Mouse (Mus musculus): ENCODE results near the gene Rab37. TPM values are rescaled to one million over a fixed set of nuclear protein-coding genes. Genes with fewer than 3 reads are reported as not detected.

Gene Rab37
- polyA plus RNA-seq, 1 experiment = 0.02 TPM

GRCm38 (mm10) chr11:115071015-115071551 lies 20.1 kb upstream of the Rab37 start:
- TF ChIP-seq CEBPB (IDR thresholded peaks at IDR 0.05; ENCODE audit: insufficient read depth, poor library complexity, severe bottlenecking) = no peak
- no peak for TF ChIP-seq TCF3 (IDR thresholded peaks at IDR 0.05; ENCODE audit: insufficient read length, low read depth)
- TF ChIP-seq SRF (IDR thresholded peaks at IDR 0.05; ENCODE audit: control insufficient read depth, insufficient read length, low read depth) = no peak
- TF ChIP-seq E2F4 (IDR thresholded peaks at IDR 0.05; ENCODE audit: insufficient read depth) = no peak

DNA sequence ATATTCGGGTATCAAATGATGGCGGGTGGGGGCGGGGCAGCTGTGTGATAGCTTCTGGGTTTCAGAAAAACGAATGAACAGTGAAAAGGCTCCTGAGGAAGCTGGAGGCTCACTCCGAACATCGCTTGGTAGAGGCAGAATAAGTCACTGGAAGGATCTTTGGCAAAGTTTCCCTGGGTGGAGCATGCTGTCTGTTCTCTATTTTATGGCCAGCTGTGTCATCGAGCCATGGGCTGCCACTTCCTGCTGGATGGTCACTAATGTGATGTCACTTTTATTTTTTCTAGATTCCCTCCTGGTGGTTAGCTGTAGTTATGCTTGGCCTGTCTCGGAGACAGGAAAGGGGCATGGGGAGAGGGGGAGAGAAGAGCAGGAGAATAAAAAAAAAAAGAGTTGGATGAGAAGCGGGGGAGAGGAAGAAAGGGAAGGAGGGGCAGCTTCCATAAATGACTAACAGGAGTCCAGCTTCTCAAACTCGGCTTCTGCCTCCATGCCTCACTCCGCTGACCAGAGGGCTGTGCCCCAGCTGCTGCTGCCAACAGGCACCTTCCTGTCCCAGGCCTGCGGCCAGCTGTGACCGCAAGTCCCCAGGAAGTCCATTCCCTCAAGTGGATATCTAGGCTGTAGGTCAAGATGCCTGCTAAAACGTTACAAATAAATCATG lies 19.5 kb upstream of the Rab37 start:
- H3ac ChIP-seq (ENCODE audit: control insufficient read depth, insufficient read length) = no peak overlapping the region
- no peaks in the 10 kb centered on the region for H3K79me2 ChIP-seq (ENCODE audit: control insufficient read depth, insufficient read depth)
- H3K36me3 ChIP-seq (ENCODE audit: control insufficient read depth, insufficient read depth) = no peaks in the 10 kb centered on the region
- no peaks in the 10 kb centered on the region for H3K27me3 ChIP-seq (ENCODE audit: control insufficient read depth, insufficient read depth, insufficient read length)
- no peak for TF ChIP-seq SRF (IDR thresholded peaks at IDR 0.05; ENCODE audit: control insufficient read depth, insufficient read length, low read depth)
- peak; percentile 23 to 89 (median 82) for TF ChIP-seq MYOD1 (IDR thresholded peaks at IDR 0.05; ENCODE audit: control insufficient read depth in 1 of 3, insufficient read length in 2 of 3, low read depth in 2 of 3)
- TF ChIP-seq MYOG (IDR thresholded peaks at IDR 0.05; ENCODE audit: control insufficient read depth in 1 of 3, insufficient read depth in 1 of 3, insufficient read length in 2 of 3, low read depth in 2 of 3) = peak; percentile 55 to 90 (median 84)
- no peak for TF ChIP-seq REST (IDR thresholded peaks at IDR 0.05; ENCODE audit: insufficient read depth, insufficient read length)
- TF ChIP-seq TCF3 (IDR thresholded peaks at IDR 0.05; ENCODE audit: insufficient read length, low read depth) = peak; percentile 77
- peak; percentile 73 for TF ChIP-seq TCF12 (IDR thresholded peaks at IDR 0.05; ENCODE audit: insufficient read depth, poor library complexity, severe bottlenecking)
- H3K4me3 ChIP-seq = no peak overlapping the region
- peak overlapping the region; percentile 68 for H3K4me2 ChIP-seq (ENCODE audit: low read depth)

More at GRCm38 (mm10) chr11:115071015-115071551, 20.1 kb upstream of the Rab37 start:
- no peaks in the 10 kb centered on the region for H3K79me2 ChIP-seq (ENCODE audit: control insufficient read depth, insufficient read depth)
- no peak overlapping the region for H3ac ChIP-seq (ENCODE audit: control insufficient read depth, insufficient read length)
- H3K4me3 ChIP-seq = no peak overlapping the region
- H3K36me3 ChIP-seq (ENCODE audit: control insufficient read depth, insufficient read depth) = no peaks in the 10 kb centered on the region
- H3K4me2 ChIP-seq (ENCODE audit: low read depth) = peak overlapping the region; percentile 68
- no peaks in the 10 kb centered on the region for H3K27me3 ChIP-seq (ENCODE audit: control insufficient read depth, insufficient read depth, insufficient read length)

GRCm38 (mm10) chr11:115073002-115073401 lies 18.2 kb upstream of the Rab37 start:
- H3K4me2 ChIP-seq (ENCODE audit: low read depth) = no peak overlapping the region
- H3K79me2 ChIP-seq (ENCODE audit: control insufficient read depth, insufficient read depth) = no peaks in the 10 kb centered on the region
- H3K4me3 ChIP-seq = no peak overlapping the region
- H3K36me3 ChIP-seq (ENCODE audit: control insufficient read depth, insufficient read depth) = no peaks in the 10 kb centered on the region
- H3K27me3 ChIP-seq (ENCODE audit: control insufficient read depth, insufficient read depth, insufficient read length) = no peaks in the 10 kb centered on the region
- TF ChIP-seq USF1 (IDR thresholded peaks at IDR 0.05; ENCODE audit: low read depth) (no peak), TCF12 (IDR thresholded peaks at IDR 0.05; ENCODE audit: insufficient read depth, poor library complexity, severe bottlenecking) (no peak), TCF3 (IDR thresholded peaks at IDR 0.05; ENCODE audit: insufficient read length, low read depth) (no peak), MYOD1 (IDR thresholded peaks at IDR 0.05; ENCODE audit: control insufficient read depth in 1 of 3, insufficient read length in 2 of 3, low read depth in 2 of 3) (no peak), POLR2A (IDR thresholded peaks at IDR 0.05; ENCODE audit: insufficient read length, low read depth) (no peak)
- no peak overlapping the region for H3ac ChIP-seq (ENCODE audit: control insufficient read depth, insufficient read length)

GRCm38 (mm10) chr11:115075407-115075806 lies 15.8 kb upstream of the Rab37 start:
- no peak overlapping the region for H3K4me2 ChIP-seq (ENCODE audit: low read depth)
- no peaks in the 10 kb centered on the region for H3K79me2 ChIP-seq (ENCODE audit: control insufficient read depth, insufficient read depth)
- H3ac ChIP-seq (ENCODE audit: control insufficient read depth, insufficient read length) = no peak overlapping the region
- no peak for TF ChIP-seq REST (IDR thresholded peaks at IDR 0.05; ENCODE audit: insufficient read depth, insufficient read length)
- TF ChIP-seq SRF (IDR thresholded peaks at IDR 0.05; ENCODE audit: control insufficient read depth, insufficient read length, low read depth) = no peak
- no peak for TF ChIP-seq USF1 (IDR thresholded peaks at IDR 0.05; ENCODE audit: low read depth)
- no peak for TF ChIP-seq CEBPB (IDR thresholded peaks at IDR 0.05; ENCODE audit: insufficient read depth, poor library complexity, severe bottlenecking)
- TF ChIP-seq POLR2AphosphoS2 (IDR thresholded peaks at IDR 0.05; ENCODE audit: insufficient read length, low read depth) = no peak
- no peak overlapping the region for H3K4me3 ChIP-seq
- no peaks in the 10 kb centered on the region for H3K36me3 ChIP-seq (ENCODE audit: control insufficient read depth, insufficient read depth)
- no peaks in the 10 kb centered on the region for H3K27me3 ChIP-seq (ENCODE audit: control insufficient read depth, insufficient read depth, insufficient read length)

GRCm38 (mm10) chr11:115075859-115076258 lies 15.4 kb upstream of the Rab37 start:
- Histone ChIP-seq H3ac (ENCODE audit: control insufficient read depth, insufficient read length) (no peak overlapping the region), H3K36me3 (ENCODE audit: control insufficient read depth, insufficient read depth) (no peaks in the 10 kb centered on the region), H3K4me3 (no peak overlapping the region), H3K27me3 (ENCODE audit: control insufficient read depth, insufficient read depth, insufficient read length) (no peaks in the 10 kb centered on the region), H3K4me2 (ENCODE audit: low read depth) (no peak overlapping the region), H3K79me2 (ENCODE audit: control insufficient read depth, insufficient read depth) (no peaks in the 10 kb centered on the region)
- TF ChIP-seq MYOD1 (IDR thresholded peaks at IDR 0.05; ENCODE audit: control insufficient read depth in 1 of 3, insufficient read length in 2 of 3, low read depth in 2 of 3) = no peak
- TF ChIP-seq MAX (IDR thresholded peaks at IDR 0.05; ENCODE audit: low read depth) = no peak
- no peak for TF ChIP-seq MYOG (IDR thresholded peaks at IDR 0.05; ENCODE audit: control insufficient read depth in 1 of 3, insufficient read depth in 1 of 3, insufficient read length in 2 of 3, low read depth in 2 of 3)
- TF ChIP-seq USF1 (IDR thresholded peaks at IDR 0.05; ENCODE audit: low read depth) = no peak
- TF ChIP-seq CEBPB (IDR thresholded peaks at IDR 0.05; ENCODE audit: insufficient read depth, poor library complexity, severe bottlenecking) = no peak
- no peak for TF ChIP-seq E2F4 (IDR thresholded peaks at IDR 0.05; ENCODE audit: insufficient read depth)
- TF ChIP-seq TCF3 (IDR thresholded peaks at IDR 0.05; ENCODE audit: insufficient read length, low read depth) = no peak
- no peak for TF ChIP-seq REST (IDR thresholded peaks at IDR 0.05; ENCODE audit: insufficient read depth, insufficient read length)
- no peak for TF ChIP-seq POLR2A (IDR thresholded peaks at IDR 0.05; ENCODE audit: insufficient read length, low read depth)
- TF ChIP-seq SRF (IDR thresholded peaks at IDR 0.05; ENCODE audit: control insufficient read depth, insufficient read length, low read depth) = no peak
- no peak for TF ChIP-seq POLR2AphosphoS2 (IDR thresholded peaks at IDR 0.05; ENCODE audit: insufficient read length, low read depth)
- TF ChIP-seq TCF12 (IDR thresholded peaks at IDR 0.05; ENCODE audit: insufficient read depth, poor library complexity, severe bottlenecking) = no peak

Measured in myocyte (in vitro differentiated cells).